Mouse (Mus musculus) midbrain, embryonic 12.5 days (tissue): ENCODE results near the gene Syt2. TPM values are rescaled to one million over a fixed set of nuclear protein-coding genes. Genes with fewer than 3 reads are reported as not detected.

Source experiments
- ATAC-seq: fragments of 200-750 bp; cut with Nextera tagmentation; 2 replicates; pipeline ENCODE4 v1.8.0; 2017; ENCODE audit warnings: low read depth, moderate TSS enrichment, moderate library complexity; ENCODE audit not compliant: low FRiP score
- H3K27ac ChIP-seq: fragments of 300-500 bp; sonication (generic); replicated peaks from 2 replicates; pipeline ENCODE4 v1.5.1; 2016; ENCODE audit warnings: mild to moderate bottlenecking
- H3K27me3 ChIP-seq: fragments of 300-500 bp; sonication (generic); 2 replicates; pipeline ENCODE4 v1.6.1; 2016; ENCODE audit warnings: mild to moderate bottlenecking
- H3K36me3 ChIP-seq: fragments of 300-500 bp; sonication (generic); 2 replicates; pipeline ENCODE4 v1.6.1; 2016
- H3K4me1 ChIP-seq: fragments of 300-500 bp; sonication (generic); 2 replicates; pipeline ENCODE4 v1.6.1; 2016
- H3K4me2 ChIP-seq: fragments of 300-500 bp; sonication (generic); replicated peaks from 2 replicates; pipeline ENCODE4 v1.6.1; 2016; ENCODE audit warnings: mild to moderate bottlenecking, moderate library complexity
- H3K4me3 ChIP-seq: fragments of 300-500 bp; sonication (generic); 2 replicates; pipeline ENCODE4 v1.5.1; 2016; ENCODE audit warnings: mild to moderate bottlenecking
- H3K9ac ChIP-seq: fragments of 300-500 bp; sonication (generic); replicated peaks from 2 replicates; pipeline ENCODE4 v1.6.1; 2016; ENCODE audit warnings: mild to moderate bottlenecking, moderate library complexity
- H3K9me3 ChIP-seq: fragments of 300-500 bp; sonication (generic); 2 replicates; pipeline ENCODE4 v1.6.1; 2016; ENCODE audit warnings: mild to moderate bottlenecking
- WGBS: fragments of 180-500 bp; shearing (Covaris S2); methylation state at CpG from one replicate; pipeline ENCODE4 v1.1.7; 2016; 5-methylcytosine and 5-hydroxymethylcytosine counted together
- polyA plus RNA-seq: library from polyadenylated mRNA; unstranded; fragments of >200 nt; fragmentation: Nextera tagmentation; extraction: Ambion mirVana; gene quantifications from 2 replicates; pipeline ENCODE4 v1.2.1, GENCODE M21; 2016

The Syt2 gene
- 2.7 and 3.5 TPM in 2 replicates for polyA plus RNA-seq

GRCm38 (mm10) chr1:134646261-134646962 is at the start of gene Syt2:
Gene Syt2 (plus strand): TSS chr1:134646677.
- H3K27me3 ChIP-seq, result peaks cover 87% of the 10 kb centered on the region
- H3K36me3 ChIP-seq, result no peaks in the 10 kb centered on the region
- no peaks in the 10 kb centered on the region for H3K9me3 ChIP-seq
- H3K4me1 ChIP-seq, result peaks cover 27% of the 10 kb centered on the region
- ATAC-seq, result peak; percentile 75
- no peak within 1 kb of the TSS for H3K27ac ChIP-seq
- peak within 1 kb of the TSS; percentile 48 for H3K4me3 ChIP-seq
- under 1% methylated on average over 58 of the region's 63 CpGs for WGBS
- H3K4me2 ChIP-seq, result peak within 1 kb of the TSS; percentile 85
- peak within 1 kb of the TSS; percentile 45; the same call in 1 of the 2 replicates for H3K9ac ChIP-seq

GRCm38 (mm10) chr1:134597339-134598054 is 49.0 kb upstream of the Syt2 start:
- no peaks in the 10 kb centered on the region for H3K9me3 ChIP-seq
- no peak overlapping the region for H3K4me3 ChIP-seq
- ATAC-seq, result no peak
- WGBS, result 90% methylated on average over 9 of the region's 9 CpGs
- H3K27me3 ChIP-seq, result no peaks in the 10 kb centered on the region
- H3K4me2 ChIP-seq, result no peak overlapping the region
- H3K27ac ChIP-seq, result no peak overlapping the region
- peaks cover 79% of the 10 kb centered on the region for H3K36me3 ChIP-seq
- H3K9ac ChIP-seq, result no peak overlapping the region
- no peaks in the 10 kb centered on the region for H3K4me1 ChIP-seq

GRCm38 (mm10) chr1:134604086-134604485 is 42.4 kb upstream of the Syt2 start:
- peaks cover 83% of the 10 kb centered on the region for H3K36me3 ChIP-seq
- 94% methylated on average over 2 of the region's 2 CpGs for WGBS

GRCm38 (mm10) chr1:134605670-134606069 is 40.8 kb upstream of the Syt2 start:
- Histone ChIP-seq H3K27ac (no peak overlapping the region), H3K27me3 (no peaks in the 10 kb centered on the region), H3K9ac (no peak overlapping the region), H3K4me1 (no peaks in the 10 kb centered on the region), H3K36me3 (peaks cover 82% of the 10 kb centered on the region), H3K4me2 (no peak overlapping the region), H3K4me3 (no peak overlapping the region), H3K9me3 (no peaks in the 10 kb centered on the region)
- no peak for ATAC-seq
- 95% methylated on average over 8 of the region's 8 CpGs for WGBS

More at GRCm38 (mm10) chr1:134604086-134604485, 42.4 kb upstream of the Syt2 start:
- Histone ChIP-seq H3K4me2 (no peak overlapping the region), H3K4me1 (no peaks in the 10 kb centered on the region), H3K9me3 (no peaks in the 10 kb centered on the region), H3K27me3 (no peaks in the 10 kb centered on the region), H3K9ac (no peak overlapping the region), H3K4me3 (no peak overlapping the region), H3K27ac (no peak overlapping the region)
- no peak for ATAC-seq

- Histone ChIP-seq H3K4me2 (no peak overlapping the region), H3K9me3 (no peaks in the 10 kb centered on the region), H3K4me1 (no peaks in the 10 kb centered on the region), H3K4me3 (no peak overlapping the region), H3K27me3 (no peaks in the 10 kb centered on the region), H3K9ac (no peak overlapping the region), H3K36me3 (peaks cover 81% of the 10 kb centered on the region), H3K27ac (no peak overlapping the region)
- ATAC-seq, result no peak
- WGBS, result 93% methylated on average over 2 of the region's 2 CpGs
Measured at GRCm38 (mm10) chr1:134606381-134606780, 40.1 kb upstream of the Syt2 start.

- Histone ChIP-seq H3K4me3 (no peak overlapping the region), H3K27me3 (no peaks in the 10 kb centered on the region), H3K9me3 (no peaks in the 10 kb centered on the region), H3K36me3 (peaks cover 77% of the 10 kb centered on the region), H3K27ac (no peak overlapping the region), H3K4me1 (no peaks in the 10 kb centered on the region), H3K9ac (no peak overlapping the region), H3K4me2 (no peak overlapping the region)
- ATAC-seq, result no peak
- WGBS, result 93% methylated on average over 1 of the region's 1 CpGs
Measured at GRCm38 (mm10) chr1:134607279-134607678, 39.2 kb upstream of the Syt2 start.

- no peak for ATAC-seq
- Histone ChIP-seq H3K4me2 (no peak overlapping the region), H3K27me3 (no peaks in the 10 kb centered on the region), H3K9ac (no peak overlapping the region), H3K4me3 (no peak overlapping the region), H3K27ac (no peak overlapping the region), H3K36me3 (peaks cover 84% of the 10 kb centered on the region), H3K4me1 (no peaks in the 10 kb centered on the region), H3K9me3 (no peaks in the 10 kb centered on the region)
- WGBS, result 55% methylated on average over 4 of the region's 4 CpGs
Measured at GRCm38 (mm10) chr1:134609172-134609571, 37.3 kb upstream of the Syt2 start.

GRCm38 (mm10) chr1:134614554-134614953 is 31.9 kb upstream of the Syt2 start:
- Histone ChIP-seq H3K27ac (no peak overlapping the region), H3K36me3 (peaks cover 74% of the 10 kb centered on the region), H3K4me1 (no peaks in the 10 kb centered on the region), H3K4me3 (no peak overlapping the region), H3K4me2 (no peak overlapping the region), H3K9me3 (no peaks in the 10 kb centered on the region), H3K9ac (no peak overlapping the region), H3K27me3 (no peaks in the 10 kb centered on the region)
- 95% methylated on average over 5 of the region's 5 CpGs for WGBS
- ATAC-seq, result no peak

GRCm38 (mm10) chr1:134614988-134615387 is 31.5 kb upstream of the Syt2 start:
- Histone ChIP-seq H3K9ac (no peak overlapping the region), H3K27me3 (no peaks in the 10 kb centered on the region), H3K27ac (no peak overlapping the region), H3K36me3 (peaks cover 78% of the 10 kb centered on the region), H3K4me3 (no peak overlapping the region), H3K4me2 (no peak overlapping the region), H3K4me1 (no peaks in the 10 kb centered on the region), H3K9me3 (no peaks in the 10 kb centered on the region)
- ATAC-seq, result no peak
- 92% methylated on average over 2 of the region's 2 CpGs for WGBS

- no peak for ATAC-seq
- H3K36me3 ChIP-seq, result peaks cover 85% of the 10 kb centered on the region
- H3K9me3 ChIP-seq, result no peaks in the 10 kb centered on the region
- H3K4me2 ChIP-seq, result no peak overlapping the region
- WGBS, result 88% methylated on average over 9 of the region's 9 CpGs
- no peak overlapping the region for H3K27ac ChIP-seq
- H3K9ac ChIP-seq, result no peak overlapping the region
- H3K27me3 ChIP-seq, result no peaks in the 10 kb centered on the region
- no peak overlapping the region for H3K4me3 ChIP-seq
- H3K4me1 ChIP-seq, result no peaks in the 10 kb centered on the region
Measured at GRCm38 (mm10) chr1:134617656-134618055, 28.8 kb upstream of the Syt2 start.

- H3K36me3 ChIP-seq, result peaks cover 98% of the 10 kb centered on the region
- 92% methylated on average over 4 of the region's 4 CpGs for WGBS
Measured at GRCm38 (mm10) chr1:134625325-134625724, 21.2 kb upstream of the Syt2 start.

GRCm38 (mm10) chr1:134629455-134629854 is 17.0 kb upstream of the Syt2 start:
- peaks cover 99% of the 10 kb centered on the region for H3K36me3 ChIP-seq
- H3K9me3 ChIP-seq, result no peaks in the 10 kb centered on the region
- no peaks in the 10 kb centered on the region for H3K4me1 ChIP-seq
- H3K9ac ChIP-seq, result no peak overlapping the region
- no peak overlapping the region for H3K4me2 ChIP-seq
- H3K27ac ChIP-seq, result no peak overlapping the region
- H3K4me3 ChIP-seq, result no peak overlapping the region
- WGBS, result 93% methylated on average over 10 of the region's 10 CpGs
- H3K27me3 ChIP-seq, result no peaks in the 10 kb centered on the region
- ATAC-seq, result no peak

More at GRCm38 (mm10) chr1:134625325-134625724, 21.2 kb upstream of the Syt2 start:
- no peak for ATAC-seq
- no peaks in the 10 kb centered on the region for H3K4me1 ChIP-seq
- H3K9me3 ChIP-seq, result no peaks in the 10 kb centered on the region
- H3K4me2 ChIP-seq, result no peak overlapping the region
- no peak overlapping the region for H3K4me3 ChIP-seq
- H3K9ac ChIP-seq, result no peak overlapping the region
- no peak overlapping the region for H3K27ac ChIP-seq
- no peaks in the 10 kb centered on the region for H3K27me3 ChIP-seq
